Mouse (Mus musculus): ENCODE measurements around the gene Ccdc151. TPM values are rescaled to one million over a fixed set of nuclear protein-coding genes. Genes with fewer than 3 reads are reported as not detected.

The Ccdc151 gene
- total RNA-seq, 4 experiments from 2014 or later = 0.81 to 2.8 (median 1.4) TPM

DNA sequence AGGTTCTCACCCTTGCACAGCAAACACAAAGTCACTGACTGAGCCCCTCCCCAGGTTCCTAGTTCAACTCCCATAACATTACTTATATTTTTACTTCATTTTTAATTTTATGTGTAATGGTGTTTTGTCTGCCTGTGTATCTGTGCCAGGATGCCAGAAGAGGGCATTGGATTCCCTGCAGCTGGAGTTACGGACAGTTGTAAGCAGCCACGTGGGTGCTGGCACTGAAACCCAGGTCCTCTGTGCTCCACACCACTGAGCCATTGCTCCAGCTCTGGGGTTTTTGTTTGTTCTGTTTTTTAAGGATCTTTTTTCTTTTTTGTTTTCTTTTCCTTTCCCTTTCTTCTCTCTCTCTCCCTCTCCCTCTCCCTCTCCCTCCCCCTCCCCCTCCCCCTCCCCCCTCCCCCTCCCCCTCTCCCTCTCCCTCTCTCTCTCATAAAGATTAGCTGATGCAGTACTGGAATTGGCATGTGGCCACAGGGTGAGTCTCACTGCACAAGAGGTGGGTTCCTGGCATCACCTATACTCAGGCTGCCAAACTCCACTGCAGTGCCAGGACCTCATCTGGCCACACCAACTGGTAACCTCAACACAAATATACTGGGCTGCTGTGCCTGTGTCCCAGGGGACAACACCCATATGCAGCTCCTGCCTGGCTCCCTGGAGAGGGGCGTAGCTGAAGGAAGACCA, 6.1 kb downstream of the Ccdc151 start:
- no peak for DNase-seq

- DNase-seq = no peak
Observed at GRCm38 (mm10) chr9:21992227-21992626, 10.2 kb downstream of the Ccdc151 start.

- peak; percentile 78 for DNase-seq
Observed at GRCm38 (mm10) chr9:21989230-21990110, 13.0 kb downstream of the Ccdc151 start, which contains the start of gene Rgl3. TSS of gene Rgl3 (minus strand) at chr9:21989446.

GRCm38 (mm10) chr9:21988421-21989101, 13.9 kb downstream of the Ccdc151 start:
- no peak for DNase-seq

DNA sequence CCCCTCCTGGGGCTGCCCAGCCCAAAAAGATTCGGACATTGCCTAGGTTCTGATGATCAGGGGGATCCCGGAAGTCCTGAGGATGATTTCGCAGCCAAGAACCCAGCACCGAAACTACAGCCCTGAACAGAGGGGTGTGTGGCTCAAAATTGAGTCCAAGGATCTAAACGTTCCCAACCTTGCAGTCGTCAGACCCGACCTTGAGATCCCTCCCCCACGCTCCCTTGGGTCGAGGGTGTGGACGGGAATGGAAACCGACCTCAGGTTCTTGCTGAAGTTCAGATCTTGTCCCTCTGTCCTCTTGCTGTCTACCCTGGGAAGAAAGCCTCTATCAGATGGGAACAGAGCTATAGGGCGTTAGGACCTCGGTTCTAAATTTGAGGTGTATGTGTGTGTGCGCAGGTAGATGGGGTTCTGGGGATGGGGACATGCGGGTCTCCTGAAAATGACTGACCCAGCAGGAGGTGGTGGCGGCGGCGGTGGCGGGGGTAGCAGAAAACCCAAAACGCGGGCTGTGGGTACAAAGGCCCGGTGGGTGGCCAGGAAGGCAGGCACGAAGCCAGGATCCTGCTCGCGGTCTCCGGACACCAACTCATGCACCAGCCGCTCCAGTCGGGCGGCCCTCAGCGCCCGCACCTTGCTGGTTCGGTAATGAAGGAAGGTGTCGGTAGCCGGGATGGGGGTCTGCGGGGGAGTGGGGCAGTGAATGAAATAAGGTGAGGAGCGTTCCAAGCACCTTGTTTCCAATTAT, 14.7 kb downstream of the Ccdc151 start:
- DNase-seq = peak; percentile 50

DNA sequence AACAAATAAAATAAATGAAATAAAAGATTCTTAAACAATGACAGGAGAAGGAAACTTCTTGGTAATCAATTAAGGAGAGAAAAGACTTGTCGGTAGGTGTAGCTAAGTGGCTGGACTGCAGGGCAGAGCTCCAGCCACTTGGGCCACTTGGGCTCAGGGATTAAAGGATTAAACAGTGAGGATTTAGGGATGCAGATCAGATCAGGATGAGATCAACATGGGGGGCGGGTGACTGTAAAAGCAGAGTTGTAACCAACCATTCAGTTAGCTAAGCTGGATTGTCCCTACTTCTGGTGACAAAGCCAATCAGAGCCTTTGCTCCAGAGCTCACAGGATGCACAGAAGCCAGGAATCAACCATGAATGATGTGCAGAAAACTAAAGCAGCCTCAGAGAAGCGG, 18.5 kb downstream of the Ccdc151 start:
- no peak for DNase-seq

GRCm38 (mm10) chr9:21978398-21979128, 23.9 kb downstream of the Ccdc151 start:
- no peak for DNase-seq

DNA sequence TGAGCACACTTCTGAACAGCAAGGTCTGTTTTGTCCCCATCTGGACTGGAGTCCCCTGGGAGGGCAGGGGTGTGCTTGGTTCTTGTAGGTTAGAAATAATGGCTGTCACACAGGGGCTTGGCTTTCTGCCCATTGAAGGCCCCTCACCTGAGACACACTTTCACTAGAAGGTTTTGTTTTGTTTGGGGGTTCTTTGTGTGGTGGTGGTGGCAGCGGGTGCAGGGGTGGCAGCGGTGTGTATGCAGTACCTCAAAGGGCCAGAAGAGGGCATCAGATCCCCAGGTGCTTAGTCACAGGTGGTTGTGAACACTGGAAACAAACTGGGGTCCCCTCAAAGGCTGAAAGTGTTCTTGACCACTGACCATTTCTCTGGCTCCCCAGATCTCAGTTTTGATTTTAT, 24.5 kb downstream of the Ccdc151 start:
- no peak for DNase-seq

DNA sequence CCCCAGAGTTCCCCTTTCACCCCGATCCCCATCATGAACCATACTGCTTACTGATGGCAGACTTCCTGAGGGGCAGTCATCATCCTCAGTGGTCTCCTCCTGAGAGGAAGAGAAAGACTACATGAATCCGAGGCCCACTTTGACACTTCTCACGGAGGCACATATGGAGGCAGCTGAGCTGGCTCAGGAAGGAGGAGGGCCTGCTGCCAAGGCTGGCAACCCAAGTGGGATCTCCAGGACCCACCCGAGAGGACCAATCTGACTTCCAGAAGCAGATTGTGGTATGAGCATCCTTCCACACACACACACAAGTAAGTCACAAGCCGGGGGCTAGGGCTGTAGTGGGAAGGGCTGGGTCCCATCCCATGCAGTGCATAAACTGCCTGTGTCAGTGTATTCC, 25.1 kb downstream of the Ccdc151 start:
- no peak for DNase-seq

DNA sequence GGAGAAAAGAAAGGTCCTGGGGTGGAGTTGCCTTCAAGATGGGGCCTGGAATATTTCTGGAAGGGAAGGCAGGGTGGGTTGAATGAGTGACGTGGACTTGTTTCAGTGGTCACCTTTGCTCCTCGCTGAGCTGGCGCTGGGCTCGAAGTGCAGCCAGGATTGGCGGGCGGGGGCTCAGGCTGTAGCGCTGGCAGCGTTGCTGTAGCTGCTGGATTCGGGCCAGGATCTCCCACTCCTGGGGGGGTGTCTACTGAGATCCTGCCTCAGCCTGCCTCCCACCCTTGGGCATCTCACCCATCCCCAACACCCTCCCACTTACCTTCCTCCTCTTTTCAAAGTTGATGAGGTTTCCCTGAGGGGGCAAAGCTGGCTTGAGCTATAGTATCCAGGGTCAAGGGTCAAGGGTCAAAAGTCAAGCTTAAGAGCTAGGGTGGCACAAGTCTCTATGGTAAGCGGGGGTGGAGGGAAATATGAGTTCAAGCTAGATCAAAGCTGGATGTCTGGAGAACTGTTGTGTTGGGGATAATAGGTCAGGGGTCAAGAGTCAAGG, 25.7 kb downstream of the Ccdc151 start:
- no peak for DNase-seq

DNA sequence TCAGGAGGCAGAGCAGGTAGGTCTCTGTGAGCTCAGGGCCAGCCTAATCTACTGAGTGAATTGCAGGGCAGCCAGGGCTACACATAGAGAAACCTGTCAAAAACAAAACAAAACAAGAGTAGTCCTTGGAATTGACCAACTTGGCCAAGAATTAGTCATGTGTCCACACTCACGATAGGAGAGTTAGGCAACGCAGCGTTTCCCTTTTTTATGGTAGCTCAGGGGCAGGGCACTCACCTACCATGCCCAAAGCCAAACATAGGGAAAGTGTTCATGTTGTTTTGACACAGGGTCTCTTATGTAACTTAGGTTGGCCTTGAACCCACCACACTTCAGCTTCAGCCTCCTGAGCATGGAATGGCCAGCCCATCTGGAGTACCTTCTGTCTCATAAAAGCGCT, 33.1 kb downstream of the Ccdc151 start:
- DNase-seq = no peak

GRCm38 (mm10) chr9:21968883-21969282, 33.6 kb downstream of the Ccdc151 start:
- DNase-seq = no peak

GRCm38 (mm10) chr9:21963417-21963816, 39.0 kb downstream of the Ccdc151 start, which contains the start of gene Epor:
TSS of gene Epor (minus strand) at chr9:21963506.
- DNase-seq = no peak

GRCm38 (mm10) chr9:21962416-21963059, 39.9 kb downstream of the Ccdc151 start:
- no peak for DNase-seq

GRCm38 (mm10) chr9:21962010-21962409, 40.4 kb downstream of the Ccdc151 start:
- no peak for DNase-seq

DNA sequence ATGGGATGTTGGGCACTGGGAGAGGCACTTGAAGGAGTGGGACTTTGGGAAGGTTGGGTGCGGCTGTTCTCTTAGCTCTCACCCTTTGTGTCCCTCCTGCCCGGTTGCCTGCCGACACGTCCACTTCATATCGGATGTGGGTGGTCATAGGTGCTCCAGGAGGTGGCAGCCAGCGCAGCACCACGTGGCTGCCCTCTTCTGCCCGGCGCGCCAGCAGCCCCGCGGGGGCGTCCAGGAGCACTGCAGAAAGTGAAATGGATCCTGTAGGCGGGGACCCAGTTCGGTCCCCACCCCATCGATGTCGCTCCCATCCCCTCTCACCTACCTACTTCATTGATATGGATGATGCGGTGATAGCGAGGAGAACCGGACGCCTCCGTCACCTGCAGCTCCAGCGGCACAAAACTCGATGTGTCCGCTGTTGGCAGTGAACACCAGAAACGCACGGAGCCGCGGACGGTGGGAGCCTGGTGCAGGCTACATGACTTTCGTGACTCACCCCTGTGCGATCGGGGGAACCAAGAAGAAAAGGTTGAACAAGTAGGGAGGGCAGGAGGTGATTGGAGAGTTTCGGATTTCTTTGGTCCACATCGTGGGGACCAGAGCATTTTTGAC, 41.0 kb downstream of the Ccdc151 start:
- DNase-seq = no peak

DNA sequence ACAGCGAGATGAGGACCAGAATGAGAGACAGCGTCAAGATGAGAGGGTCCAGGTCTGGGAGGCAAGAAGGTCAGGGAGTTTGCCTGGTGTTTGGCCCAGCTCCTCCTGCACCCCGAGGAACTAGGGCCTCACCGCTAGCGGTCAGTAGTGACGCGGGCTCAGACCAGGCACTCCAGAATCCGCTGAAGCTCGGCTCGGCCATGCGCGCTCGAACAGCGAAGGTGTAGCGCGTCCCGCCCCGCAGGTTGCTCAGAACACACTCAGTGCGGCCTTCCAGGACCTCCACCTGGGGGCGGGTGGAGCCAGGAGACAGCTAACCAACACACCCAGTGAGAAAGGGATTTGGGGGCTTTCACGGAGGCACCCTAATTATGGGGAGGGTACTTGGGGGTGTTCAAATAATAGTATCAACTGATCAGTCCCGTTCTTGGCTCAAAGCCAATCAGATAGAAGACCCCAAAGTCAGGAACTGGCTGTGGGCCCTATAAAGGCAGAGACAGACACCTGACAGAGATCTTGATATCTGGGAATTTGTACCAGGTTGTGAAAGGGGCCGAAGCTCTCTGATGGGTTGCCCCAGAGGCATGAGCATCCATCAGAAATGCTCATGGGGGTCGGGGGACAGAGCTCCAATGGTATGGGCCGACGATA, 41.8 kb downstream of the Ccdc151 start:
- DNase-seq = no peak

DNA sequence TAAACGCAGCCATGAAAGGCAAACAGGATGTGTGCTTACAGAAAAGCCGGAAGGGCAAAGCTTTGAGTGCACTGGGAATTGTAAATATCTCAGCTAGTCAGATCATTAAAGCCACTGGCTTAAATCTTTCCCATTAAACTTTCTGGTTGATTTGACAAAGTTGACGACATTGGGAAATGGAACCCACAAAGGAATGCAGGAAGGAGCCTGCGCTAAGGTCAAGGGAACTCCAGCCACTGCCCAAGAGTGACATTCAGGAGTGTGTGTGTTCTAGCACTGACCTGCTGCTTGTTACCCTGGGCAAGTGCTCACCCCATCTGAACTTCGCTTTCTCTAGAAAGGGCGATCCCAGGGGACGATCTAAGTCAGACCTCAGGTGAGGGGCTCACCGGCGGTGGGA, 42.3 kb downstream of the Ccdc151 start:
- no peak for DNase-seq

- DNase-seq = no peak
Observed at GRCm38 (mm10) chr9:21959244-21959643, 43.2 kb downstream of the Ccdc151 start.

DNA sequence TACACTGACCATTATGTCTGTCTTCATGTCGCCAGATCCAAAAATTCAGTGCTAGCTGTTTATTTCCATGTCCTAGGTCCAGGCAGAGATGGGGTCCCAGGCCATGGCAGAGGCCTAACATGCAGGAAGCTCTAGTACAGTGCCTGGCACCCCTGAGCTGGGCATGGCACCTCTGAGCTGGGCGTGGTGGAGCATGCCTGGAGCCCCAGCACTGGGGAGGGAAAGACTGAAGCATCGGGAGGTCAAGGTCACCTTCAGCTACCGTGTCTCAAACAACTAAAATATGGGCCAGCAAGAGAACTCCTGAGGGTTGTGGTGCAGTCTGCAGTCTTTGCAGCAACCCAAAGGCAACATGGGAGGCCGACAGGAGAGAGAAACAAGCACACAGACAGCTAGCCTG, 44.1 kb downstream of the Ccdc151 start:
- DNase-seq = no peak
